Mouse (Mus musculus) telencephalon, adult 2 months (tissue): ENCODE measurements around the gene Msrb2.
A peak's percentile ranks its signal among the peaks of the same experiment; 100 is the strongest.

Source experiments
- DNase-seq: peaks from one replicate; pipeline ENCODE4 v3.0.0-alpha.2; 2011; ENCODE audit warnings: low read depth, low spot score

The Msrb2 gene

DNA sequence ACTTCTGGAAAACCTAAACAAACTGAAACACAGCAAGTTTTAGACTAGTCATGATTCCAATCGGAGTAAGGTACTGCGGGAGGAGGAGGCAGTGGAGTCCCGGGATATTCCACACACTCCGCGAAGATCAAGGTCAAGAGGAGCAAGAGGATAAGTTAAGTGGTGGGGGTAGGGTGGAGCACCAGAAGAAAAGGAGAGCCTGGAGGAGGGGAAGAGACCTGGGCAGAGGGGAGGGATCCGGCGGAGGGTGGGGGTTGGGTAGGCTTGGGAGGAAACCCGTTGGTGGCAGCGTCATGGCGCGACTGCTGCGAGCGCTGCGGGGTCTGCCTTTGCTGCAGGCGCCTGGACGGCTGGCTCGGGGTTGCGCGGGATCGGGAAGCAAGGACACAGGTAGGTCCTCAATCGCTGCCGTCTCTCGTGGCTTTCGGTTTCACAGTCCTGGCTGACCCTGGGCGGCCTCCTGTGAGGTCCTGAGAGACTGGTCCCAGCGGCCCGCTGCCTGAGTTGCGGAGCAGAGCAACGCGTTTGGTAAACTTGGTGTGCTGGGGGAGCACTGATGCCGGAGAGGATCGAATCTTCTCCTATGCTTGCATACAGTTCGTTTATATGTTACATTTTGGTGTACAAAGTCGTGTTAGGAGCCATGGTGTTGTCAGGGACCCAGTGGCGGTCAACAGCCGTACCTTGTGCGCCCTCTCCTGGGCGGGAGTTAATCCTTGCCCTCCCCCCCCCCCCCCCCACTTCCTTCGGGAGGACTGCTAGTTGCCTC lies at the start of gene Msrb2:
Gene Msrb2 (plus strand): TSS at position 51 of the 769 bp plus-strand sequence.
- DNase-seq, result no peak

DNA sequence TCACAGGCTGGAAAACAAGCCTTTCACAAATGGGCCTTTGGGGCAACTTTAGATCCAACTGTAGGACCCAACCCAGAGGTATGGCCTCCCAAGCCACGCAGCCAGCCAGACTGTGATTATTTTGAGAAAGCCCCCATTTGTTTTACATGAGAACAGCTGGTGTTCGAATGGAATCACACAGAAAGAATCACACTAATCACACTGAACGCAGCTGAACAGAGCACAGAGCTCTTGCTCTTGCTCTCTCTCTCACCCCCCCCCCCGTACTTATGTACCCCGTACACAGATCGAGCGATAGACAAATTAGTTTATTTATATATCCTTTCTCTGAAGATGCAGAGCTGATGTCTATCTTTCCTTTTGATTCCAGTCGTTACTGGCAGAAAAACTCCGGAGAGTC lies 48.8 kb upstream of the Msrb2 start:
- DNase-seq, result no peak

DNA sequence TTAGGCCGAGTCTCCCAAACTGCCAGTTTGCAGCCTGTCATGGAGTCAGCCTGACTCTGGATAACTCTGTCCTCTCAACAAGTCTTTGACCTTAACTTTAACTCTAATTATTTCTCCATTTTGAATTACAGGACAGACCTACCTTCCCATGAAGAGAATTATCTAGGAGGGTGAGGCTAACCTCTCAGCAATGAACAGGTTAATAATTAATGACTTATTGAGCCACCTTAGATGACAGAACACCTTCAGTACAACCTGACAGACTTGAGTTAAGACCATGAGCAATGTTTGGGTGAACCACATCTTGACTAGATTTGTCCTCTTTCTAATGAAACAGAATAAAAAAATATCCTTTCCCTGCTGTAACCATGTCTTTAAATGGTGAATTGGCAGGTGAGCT lies 44.9 kb upstream of the Msrb2 start:
- DNase-seq, result no peak

DNA sequence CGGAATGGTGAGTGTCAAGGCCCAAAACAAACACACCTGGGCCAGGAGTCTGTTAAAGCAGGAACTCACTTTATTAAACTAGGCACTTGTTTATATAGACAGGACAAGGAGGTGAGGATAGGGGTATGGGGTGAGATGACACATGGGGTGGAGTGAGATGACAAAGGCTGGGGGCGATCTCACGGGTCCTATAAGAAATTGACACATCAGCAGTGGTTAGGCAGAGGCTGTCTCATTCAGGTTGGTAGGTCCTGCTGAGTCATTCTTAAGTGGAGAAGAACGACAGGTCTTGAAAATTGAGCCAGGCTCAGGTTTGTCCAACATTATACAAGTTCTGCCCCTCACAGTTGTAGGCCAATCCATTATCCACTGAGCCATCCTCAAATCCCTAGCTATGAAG lies 43.4 kb upstream of the Msrb2 start:
- no peak for DNase-seq

DNA sequence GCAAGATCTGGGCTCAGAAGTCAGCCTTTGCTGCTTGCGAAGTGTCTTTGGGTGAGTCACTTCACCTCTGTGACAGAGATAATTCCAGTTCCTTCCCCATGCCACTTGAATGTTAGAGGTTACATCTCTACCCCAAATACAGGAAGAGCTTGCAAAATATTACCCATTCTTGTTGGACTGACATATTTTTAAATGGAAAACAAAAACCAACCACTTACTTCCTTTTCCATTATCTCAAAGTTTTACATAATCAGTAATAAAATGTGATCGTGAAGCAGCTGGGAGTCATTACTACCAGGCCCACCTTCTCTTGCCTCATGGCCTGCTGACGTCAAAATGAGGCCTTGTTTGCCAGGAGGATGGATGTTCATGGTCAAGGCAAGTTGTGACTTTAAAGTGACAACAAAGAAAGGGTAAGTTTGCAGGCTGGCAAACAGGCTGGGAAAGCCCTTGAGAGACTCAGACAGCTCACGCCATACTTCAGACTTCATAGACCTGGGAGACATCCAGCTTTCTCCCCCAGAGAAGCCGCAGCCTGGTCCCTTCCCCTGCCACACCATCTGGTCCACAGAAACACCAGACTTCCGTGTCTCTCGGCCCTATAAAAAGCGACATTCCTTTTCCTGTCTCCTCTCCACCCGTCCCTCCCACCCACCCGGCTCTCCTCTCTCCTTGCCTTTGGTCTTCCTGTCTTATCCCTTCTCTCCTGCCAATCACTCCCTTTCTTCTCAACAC lies 27.2 kb upstream of the Msrb2 start:
- DNase-seq, result no peak

DNA sequence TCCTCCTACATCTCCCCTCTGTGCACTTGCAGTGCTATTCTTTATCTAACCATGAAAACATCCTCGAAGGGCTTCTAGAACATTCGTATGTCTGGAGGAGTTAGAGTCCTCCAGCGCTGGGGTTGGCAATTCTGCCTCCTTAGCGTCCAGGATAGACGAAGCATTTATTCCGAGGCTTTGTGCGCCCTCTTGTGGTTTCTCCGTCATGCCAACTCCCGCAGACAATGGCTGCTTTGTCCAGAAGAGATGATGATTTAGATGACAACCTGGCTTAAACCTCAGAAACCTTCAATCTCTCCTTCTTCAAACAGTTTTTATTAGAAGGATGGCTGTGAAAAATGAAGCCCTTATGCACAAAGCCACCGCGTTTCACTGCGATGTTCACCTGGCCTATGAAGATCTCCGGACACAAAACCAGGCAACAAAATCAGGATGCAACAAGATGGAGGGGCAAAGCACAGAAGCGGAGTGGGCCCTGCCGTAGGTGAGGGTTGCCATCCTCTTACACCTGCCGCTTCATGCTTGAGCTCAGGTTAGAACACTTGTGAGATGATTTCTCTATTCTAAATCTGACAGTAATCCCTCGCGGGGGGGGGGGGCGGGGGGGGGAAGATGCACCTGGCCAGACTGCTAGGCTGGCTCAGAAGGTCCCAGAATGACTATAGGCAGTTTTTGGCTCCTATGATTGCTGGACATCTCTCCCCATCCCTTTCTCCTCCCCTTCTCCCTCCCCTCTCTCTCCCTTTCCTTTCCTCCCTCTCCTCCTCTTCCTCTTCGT lies 26.4 kb upstream of the Msrb2 start:
- DNase-seq, result peak; percentile 91

DNA sequence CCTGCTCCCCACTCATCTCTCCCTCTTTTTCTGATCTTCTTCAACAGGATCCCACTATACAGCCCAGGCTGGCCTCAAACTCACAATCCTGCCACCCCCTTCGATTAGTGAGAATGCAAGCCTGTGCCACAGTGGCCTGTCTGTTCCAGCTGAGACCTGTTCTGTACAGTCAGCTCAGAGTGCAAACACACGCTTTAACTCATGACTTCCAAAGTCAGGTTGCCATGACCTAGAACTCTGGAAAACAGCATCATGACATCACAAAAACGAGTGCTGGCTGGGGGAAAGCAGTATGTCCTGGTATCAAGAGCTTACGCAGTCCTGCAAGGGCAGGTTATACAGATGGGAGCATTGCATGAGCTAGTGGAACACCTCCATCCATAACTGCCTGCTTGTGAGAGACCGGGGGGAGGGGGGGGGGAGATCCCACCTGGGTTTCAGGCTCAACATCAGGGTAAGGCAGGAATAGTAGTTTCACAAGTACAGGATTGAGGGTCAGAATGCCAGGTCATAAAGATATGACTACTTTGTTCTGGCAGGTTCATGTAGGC lies 25.8 kb upstream of the Msrb2 start:
- DNase-seq, result no peak

DNA sequence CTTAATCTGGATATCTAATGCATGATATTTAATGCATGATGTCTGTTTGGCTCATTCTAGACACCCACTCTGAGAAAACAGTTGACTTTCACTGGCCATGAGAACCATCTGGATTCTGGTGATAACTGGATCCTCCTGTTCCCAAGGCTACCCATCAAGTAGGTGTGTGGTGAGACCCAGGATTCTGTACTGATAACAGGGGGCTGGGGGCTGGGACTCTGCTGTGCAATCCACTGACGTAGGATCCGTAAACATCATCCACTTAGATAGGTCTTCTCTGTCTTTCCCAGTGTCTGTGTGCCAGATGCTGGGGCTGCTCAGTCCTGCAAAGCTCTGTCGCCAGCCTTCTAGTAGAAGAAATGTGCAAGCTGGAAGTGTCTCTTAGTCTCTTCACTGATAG lies 22.8 kb upstream of the Msrb2 start:
- no peak for DNase-seq

DNA sequence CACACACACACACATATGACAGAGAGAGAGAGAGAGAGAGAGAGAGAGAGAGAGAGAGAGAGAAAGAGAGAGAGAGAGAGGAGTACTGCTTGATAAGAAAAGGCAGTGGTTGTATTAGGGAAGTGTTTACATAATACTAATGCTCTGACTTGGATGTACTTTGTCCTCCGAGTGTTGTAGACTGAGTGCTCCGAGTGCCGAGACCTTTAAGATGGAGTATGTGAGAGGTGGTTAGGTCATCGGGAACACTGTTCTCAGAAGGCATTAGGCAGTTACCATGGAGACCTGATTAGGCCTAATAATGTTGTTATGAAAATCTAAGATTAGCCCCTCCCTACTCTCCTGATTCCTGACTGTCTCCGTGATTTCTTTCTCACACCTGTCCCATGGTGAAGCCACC lies 21.1 kb upstream of the Msrb2 start:
- DNase-seq, result no peak

DNA sequence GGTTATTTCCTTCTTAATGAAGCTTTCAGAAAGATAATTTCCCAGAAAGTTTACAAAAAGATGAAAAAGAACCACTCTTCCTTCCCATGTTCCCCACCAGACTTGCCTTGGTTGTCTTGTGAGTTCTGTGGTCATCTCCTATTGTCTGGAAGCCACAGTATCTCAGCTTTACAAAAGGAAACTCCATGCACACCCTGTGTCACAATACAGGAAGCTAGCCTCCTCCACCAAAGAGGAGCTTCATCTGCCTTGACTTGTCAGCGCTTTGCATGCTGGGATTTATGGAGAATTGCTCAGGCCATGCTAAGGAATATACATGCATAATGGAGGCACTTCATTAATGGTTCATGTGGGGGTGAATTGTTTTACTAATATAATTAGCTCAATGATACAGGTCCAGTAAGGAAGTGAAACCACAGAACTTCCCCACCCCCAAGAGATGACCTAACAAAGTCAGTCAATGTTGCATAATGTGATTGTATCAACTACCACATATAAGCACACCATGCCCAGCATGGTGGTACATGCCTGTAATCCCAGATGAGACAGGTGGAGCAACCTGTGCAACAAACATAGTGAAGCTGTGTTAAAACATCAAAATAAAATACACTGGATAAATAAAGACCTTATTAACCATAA lies 19.5 kb upstream of the Msrb2 start:
- no peak for DNase-seq

DNA sequence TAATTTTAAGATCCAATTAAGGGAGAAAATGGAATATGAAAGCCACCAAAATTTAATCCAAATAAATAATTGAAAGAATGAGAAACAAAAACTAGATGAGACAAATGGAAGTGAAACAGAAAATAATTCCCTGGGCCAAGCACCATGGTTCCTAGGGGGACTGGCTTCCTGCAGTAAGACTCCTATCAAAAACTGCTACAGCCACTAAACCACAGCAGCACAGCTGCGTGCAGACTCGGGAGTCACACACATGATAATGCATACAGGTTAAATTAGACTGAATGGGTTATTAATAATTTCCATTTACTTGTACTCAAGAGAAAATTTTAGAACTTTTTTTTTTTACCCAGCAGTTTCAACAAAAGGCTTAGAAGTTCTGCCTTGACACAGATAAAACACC lies 18.1 kb upstream of the Msrb2 start:
- DNase-seq, result no peak

DNA sequence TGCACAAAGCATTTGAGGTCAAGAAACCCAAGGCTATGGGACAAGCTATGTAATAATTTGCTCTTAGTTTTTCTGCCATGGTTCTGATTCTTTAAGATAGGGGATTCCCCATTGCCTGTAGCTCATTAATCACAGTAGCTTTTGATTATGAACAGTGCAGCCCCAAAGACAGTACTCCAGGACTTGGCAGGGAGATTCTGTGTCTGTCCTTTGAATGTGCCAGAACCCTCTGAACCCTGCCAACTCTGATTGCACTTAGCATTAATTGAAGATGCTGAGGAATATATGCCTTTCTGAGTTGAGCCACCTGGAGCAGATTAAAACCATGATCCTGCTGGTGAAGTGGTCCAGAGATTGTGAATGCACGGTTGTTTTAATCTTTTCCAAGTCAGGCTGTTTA lies 8.4 kb upstream of the Msrb2 start:
- no peak for DNase-seq

DNA sequence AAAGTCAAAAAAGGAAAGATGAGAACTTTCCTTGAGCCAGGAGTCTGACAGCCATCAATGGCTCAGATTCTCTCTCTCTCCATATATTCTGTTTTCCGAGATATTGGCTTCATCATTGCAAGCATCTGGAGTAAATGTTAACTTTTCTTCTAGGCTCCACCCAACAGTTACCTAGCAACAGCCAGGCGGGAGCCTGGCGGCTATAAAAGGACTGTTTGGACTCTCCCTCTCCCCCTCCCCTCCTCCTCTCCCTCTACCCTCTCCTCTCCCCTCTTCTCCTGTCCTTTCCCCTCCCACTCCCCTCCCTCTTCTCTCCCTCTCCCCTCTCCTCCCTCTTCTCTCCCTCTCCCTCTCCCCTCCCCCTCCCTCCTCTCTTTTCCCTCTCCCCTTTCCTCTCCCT lies 4.8 kb upstream of the Msrb2 start:
- DNase-seq, result no peak

DNA sequence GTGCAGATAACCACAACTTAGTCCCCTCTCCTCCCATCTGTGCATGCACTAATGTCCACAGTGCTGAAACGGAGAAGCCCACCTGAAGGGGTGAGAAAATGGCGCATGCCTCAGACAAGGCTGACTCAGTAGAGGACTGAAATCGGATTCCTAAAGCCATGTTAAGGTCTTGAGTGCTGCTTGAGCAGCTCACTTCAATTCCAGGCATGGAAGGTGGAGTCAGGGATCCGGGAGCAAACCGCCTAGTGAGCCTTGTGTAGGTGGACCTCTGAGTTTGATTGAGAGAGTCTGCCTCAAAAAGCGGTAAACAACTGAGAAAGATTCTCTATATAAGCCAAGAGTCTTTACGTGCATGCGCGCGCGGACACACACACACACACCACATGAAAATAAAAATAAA lies 4.1 kb upstream of the Msrb2 start:
- DNase-seq, result no peak

DNA sequence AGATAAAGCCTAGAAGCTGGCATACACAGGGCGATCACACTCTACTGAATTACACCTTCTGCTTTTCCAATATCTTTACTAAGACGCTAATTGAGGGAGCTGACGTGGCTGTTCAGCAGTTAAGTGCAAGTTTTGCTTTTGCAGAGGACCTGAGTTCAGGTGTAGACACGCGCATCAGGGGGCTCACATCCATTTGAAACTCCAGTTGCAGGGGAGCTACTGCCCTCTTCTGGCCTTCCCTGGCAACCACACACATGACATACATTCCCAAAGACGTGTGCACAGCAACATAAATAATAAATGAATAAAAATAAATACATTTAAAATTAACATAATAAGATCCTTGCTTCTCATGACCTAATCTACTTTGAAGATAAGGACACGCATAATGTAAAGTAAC lies 2.5 kb downstream of the Msrb2 start:
- DNase-seq, result no peak

DNA sequence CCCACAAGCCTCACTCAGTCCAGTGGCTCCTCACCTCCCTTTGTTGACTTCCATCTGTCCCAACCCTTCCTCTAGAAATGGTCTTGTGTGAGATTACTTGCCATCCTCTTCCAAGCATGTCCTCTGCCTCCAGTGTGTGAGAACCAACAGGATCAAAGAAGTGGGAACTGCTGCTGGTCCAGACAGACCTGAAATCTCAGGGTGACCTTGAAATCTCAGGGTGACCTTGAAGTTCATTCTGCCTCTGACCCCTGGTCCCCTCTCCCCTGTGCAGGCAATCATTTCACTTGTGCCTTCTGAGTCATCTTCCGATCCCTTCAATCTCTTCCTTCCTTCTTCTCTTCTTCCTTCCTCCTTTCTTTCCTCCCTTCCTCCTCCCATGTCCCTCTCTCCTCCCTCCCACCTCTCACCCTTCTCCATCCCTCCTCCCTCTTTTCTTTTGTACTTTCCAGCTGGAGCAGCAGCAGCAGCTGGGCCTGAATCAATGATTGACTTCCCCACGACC lies 9.3 kb downstream of the Msrb2 start:
- DNase-seq, result no peak

DNA sequence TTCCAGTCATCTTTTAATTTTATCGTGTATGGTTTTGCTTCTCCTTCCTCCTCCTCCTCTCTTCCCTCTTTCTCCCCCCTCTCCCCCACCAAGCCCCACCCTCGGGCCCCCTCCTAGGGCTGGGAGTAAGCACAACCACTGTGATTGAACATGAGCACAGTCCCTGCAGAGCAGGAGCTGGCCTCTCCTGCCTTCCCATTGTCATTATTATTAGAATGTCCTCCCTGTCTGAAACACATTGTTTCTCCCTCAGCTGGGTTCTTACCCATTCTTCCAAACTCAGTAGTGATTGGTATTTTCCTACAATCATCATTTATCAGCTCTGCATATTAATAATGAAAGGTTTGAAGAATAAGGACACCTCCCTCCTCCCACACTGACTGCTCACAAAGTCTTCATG lies 9.7 kb downstream of the Msrb2 start:
- DNase-seq, result no peak

DNA sequence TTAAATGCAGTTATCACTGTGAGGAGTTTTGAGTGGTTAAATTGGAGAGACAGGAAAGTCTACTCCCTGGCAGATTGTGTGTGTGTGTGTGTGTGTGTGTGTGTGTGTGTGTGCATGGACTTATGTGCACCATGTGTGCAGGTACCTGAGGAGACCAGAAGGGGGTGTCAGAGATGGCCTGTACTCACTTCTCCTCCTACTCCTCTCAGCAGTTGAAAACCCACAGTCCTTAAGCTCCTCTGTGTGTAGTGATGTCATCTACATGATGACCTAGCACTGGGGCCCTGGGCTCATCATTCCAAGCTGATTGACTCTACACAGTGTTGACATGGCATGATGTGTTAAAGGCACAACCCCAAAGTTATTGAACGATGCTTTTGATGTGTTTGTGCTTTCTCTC lies 11.0 kb downstream of the Msrb2 start:
- DNase-seq, result no peak

DNA sequence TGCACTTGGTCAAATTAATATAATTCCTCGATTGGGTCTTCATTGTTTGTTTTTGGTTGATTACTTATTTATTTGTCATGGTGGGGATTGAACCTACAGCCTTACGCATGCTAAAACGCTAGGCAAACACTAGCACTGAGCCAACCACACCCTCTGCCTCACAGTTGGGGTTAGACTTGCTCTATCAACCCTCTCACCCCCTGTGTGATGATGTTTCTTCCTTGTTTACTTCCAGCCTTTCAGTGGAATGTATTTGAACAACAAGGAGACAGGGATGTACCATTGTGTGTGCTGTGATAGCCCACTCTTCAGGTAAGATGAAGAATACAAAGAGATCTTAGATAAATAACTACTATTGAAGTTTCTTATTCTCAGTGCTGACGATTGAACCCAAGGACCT lies 11.8 kb downstream of the Msrb2 start:
- no peak for DNase-seq

DNA sequence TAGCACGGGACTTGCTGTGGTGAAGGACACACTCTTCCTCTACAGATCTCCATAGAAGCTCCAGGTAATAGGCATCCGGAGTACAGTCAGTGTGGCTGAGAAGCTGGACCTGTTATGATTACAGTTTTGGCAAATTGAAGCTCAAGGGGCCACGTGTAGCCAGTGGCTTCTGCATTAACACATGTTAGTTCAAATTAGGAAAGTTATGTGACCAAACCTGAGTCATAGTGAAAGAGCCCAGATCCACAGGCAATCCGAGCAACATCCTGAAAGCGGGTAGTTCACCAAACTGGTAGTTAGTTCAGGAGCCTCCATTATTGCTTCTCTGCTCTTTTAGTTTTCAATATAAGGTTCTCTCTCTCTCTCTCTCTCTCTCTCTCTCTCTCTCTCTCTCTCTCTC lies 14.5 kb downstream of the Msrb2 start:
- no peak for DNase-seq

DNA sequence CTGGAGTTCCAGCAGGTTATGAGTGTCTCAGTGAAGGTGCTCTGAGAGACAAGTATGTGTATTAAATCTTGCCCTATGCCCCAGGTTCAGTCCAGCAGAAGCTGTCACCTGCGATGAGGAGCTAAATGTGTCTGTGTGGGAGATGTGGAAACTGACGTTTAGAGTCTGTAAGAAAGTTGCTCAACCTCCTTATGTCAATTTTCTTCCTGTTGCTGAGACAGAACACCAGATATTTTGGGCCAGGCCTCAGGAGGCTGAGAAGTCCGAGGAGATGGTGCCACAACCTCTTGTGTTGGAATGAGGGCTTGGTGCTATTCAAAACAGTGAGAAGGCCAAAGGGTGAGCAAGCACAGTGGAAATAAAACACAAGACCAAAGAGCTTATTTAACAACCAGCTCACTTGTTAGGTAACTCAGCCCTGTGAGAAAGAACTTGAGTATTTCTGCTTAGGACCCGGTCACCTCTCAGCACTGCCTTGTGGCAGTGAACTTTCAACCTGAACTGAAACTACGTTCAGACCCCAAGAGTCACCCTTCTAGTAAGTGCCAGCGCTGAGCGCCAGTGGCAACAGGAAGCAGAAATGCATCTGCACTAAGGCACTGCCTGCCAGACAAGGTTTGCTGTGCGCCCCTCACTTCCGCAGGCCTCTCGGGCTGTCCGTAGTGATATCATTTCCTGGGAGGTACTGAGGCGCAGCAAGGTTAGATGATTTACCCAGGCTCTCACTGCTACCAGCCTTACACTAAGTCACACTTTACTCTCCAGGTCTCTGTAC lies 17.3 kb downstream of the Msrb2 start:
- DNase-seq, result no peak
